Mouse (Mus musculus) heart, embryonic 14.5 days (tissue): ENCODE results near the gene Vangl2. TPM values are rescaled to one million over a fixed set of nuclear protein-coding genes. Genes with fewer than 3 reads are reported as not detected.

Experiments used
- ATAC-seq: fragments of 200-750 bp; cut with Nextera tagmentation; 2 replicates; pipeline ENCODE4 v1.8.0; 2017; ENCODE audit warnings: low read depth, moderate TSS enrichment; ENCODE audit not compliant: insufficient number of reproducible peaks, insufficient read depth, low FRiP score
- H3K27ac ChIP-seq, 2 experiments: fragments of 200-500 bp in 1 of 2; fragments of 300-500 bp in 1 of 2; sonication (generic) in 1 of 2; replicated peaks in 1 of 2; 2 replicates each; pipeline ENCODE4 v1.5.1; 2012 to 2014; ENCODE audit warnings: low read depth in 2 of 2, low read length in 2 of 2, control low read depth in 1 of 2, mild to moderate bottlenecking in 1 of 2, mixed read lengths in 1 of 2; ENCODE audit not compliant: control insufficient read depth in 1 of 2, insufficient read depth in 1 of 2
- H3K27me3 ChIP-seq: fragments of 300-500 bp; sonication (generic); 2 replicates; pipeline ENCODE4 v1.6.1; 2014; ENCODE audit warnings: mild to moderate bottlenecking, low read length, control low read depth; ENCODE audit not compliant: control insufficient read depth, insufficient read depth
- H3K36me3 ChIP-seq: fragments of 300-500 bp; sonication (generic); 2 replicates; pipeline ENCODE4 v1.6.1; 2014; ENCODE audit warnings: mild to moderate bottlenecking, control low read depth, low read length, mixed read lengths; ENCODE audit not compliant: control insufficient read depth, insufficient read depth
- H3K4me1 ChIP-seq, 2 experiments: fragments of 200-500 bp in 1 of 2; fragments of 300-500 bp in 1 of 2; sonication (generic) in 1 of 2; 2 replicates each; pipeline ENCODE4 v1.6.1; 2012 to 2014; ENCODE audit warnings: low read length in 2 of 2, control low read depth in 1 of 2, mixed read lengths in 1 of 2; ENCODE audit not compliant: control insufficient read depth in 2 of 2, insufficient read depth in 2 of 2
- H3K4me2 ChIP-seq: fragments of 300-500 bp; sonication (generic); 2 replicates; pipeline ENCODE4 v1.6.1; 2014; ENCODE audit warnings: mild to moderate bottlenecking, low read length
- H3K4me3 ChIP-seq, 2 experiments: fragments of 200-500 bp in 1 of 2; fragments of 300-500 bp in 1 of 2; sonication (generic) in 1 of 2; 2 replicates each; pipeline ENCODE4 v1.5.1; 2012 to 2014; ENCODE audit warnings: low read length in 2 of 2, mild to moderate bottlenecking in 2 of 2, control low read depth in 1 of 2, low read depth in 1 of 2, moderate library complexity in 1 of 2; ENCODE audit not compliant: control insufficient read depth in 1 of 2, insufficient read depth in 1 of 2
- H3K9ac ChIP-seq: fragments of 300-500 bp; sonication (generic); 2 replicates; pipeline ENCODE4 v1.6.1; 2014; ENCODE audit warnings: mild to moderate bottlenecking, low read length
- H3K9me3 ChIP-seq: fragments of 300-500 bp; sonication (generic); 2 replicates; pipeline ENCODE4 v1.6.1; 2016; ENCODE audit warnings: low read length, control low read depth; ENCODE audit not compliant: control insufficient read depth
- WGBS: fragments of 180-500 bp; shearing (Covaris S2); extraction: QIAGEN DNeasy Blood & Tissue Kit; methylation state at CpG from one replicate; pipeline ENCODE4 v1.1.7; 2014; 5-methylcytosine and 5-hydroxymethylcytosine counted together
- polyA plus RNA-seq: library from polyadenylated mRNA; unstranded; fragments of >200 nt; fragmentation: Nextera tagmentation; extraction: Ambion mirVana; gene quantifications from 2 replicates; pipeline ENCODE4 v1.2.1, GENCODE M21; 2014

Vangl2 gene
- polyA plus RNA-seq, 1 experiment from 2014 or later, result 9.2 TPM

GRCm38 (mm10) chr1:172027809-172028102, 488 bp downstream of the Vangl2 start:
- peak overlapping the region in 1 of 2 experiments; percentile 43; a peak in 1 of 4 replicates for H3K27ac ChIP-seq
- ATAC-seq, result no peak

GRCm38 (mm10) chr1:172027010-172027808, 1.0 kb downstream of the Vangl2 start:
- ATAC-seq, result peak; percentile 89
- Histone ChIP-seq H3K36me3 (no peaks in the 10 kb centered on the region), H3K9ac (peak overlapping the region; percentile 93), H3K4me3 (peak overlapping the region; percentile 95 to 96), H3K27ac (peak overlapping the region; percentile 80 to 84), H3K4me1 (peaks cover 16 to 25% of the 10 kb centered on the region in 2 experiments), H3K27me3 (no peaks in the 10 kb centered on the region), H3K4me2 (peak overlapping the region; percentile 69), H3K9me3 (no peaks in the 10 kb centered on the region)
- WGBS, result 1% methylated on average over 50 of the region's 54 CpGs

More at GRCm38 (mm10) chr1:172027809-172028102, 488 bp downstream of the Vangl2 start:
- Histone ChIP-seq H3K9ac (peak overlapping the region; percentile 93), H3K36me3 (no peaks in the 10 kb centered on the region), H3K4me2 (peak overlapping the region; percentile 69), H3K9me3 (no peaks in the 10 kb centered on the region), H3K4me1 (peaks cover 16 to 25% of the 10 kb centered on the region in 2 experiments), H3K4me3 (peak overlapping the region; percentile 42 to 95; a peak in 3 of 4 replicates), H3K27me3 (no peaks in the 10 kb centered on the region)
- WGBS, result 25% methylated on average over 10 of the region's 10 CpGs

GRCm38 (mm10) chr1:172026201-172026901, 1.9 kb downstream of the Vangl2 start:
- Histone ChIP-seq H3K27me3 (no peaks in the 10 kb centered on the region), H3K4me2 (peak overlapping the region; percentile 69), H3K27ac (peak overlapping the region; percentile 80 to 84), H3K36me3 (no peaks in the 10 kb centered on the region), H3K4me1 (peaks cover 16 to 25% of the 10 kb centered on the region in 2 experiments), H3K9me3 (no peaks in the 10 kb centered on the region), H3K4me3 (peak overlapping the region; percentile 95 to 96), H3K9ac (peak overlapping the region; percentile 93)
- 5% methylated on average over 23 of the region's 23 CpGs for WGBS
- ATAC-seq, result peak; percentile 45; the same call in 1 of the 2 replicates

GRCm38 (mm10) chr1:172025201-172025904, 2.9 kb downstream of the Vangl2 start:
- peaks cover 2% of the 10 kb centered on the region; the same call in 1 of the 2 replicates for H3K36me3 ChIP-seq
- peak overlapping the region in 1 of 2 experiments; percentile 95; a peak in 3 of 4 replicates for H3K4me3 ChIP-seq
- 63% methylated on average over 8 of the region's 8 CpGs for WGBS
- no peaks in the 10 kb centered on the region for H3K27me3 ChIP-seq
- peak overlapping the region; percentile 93; the same call in 1 of the 2 replicates for H3K9ac ChIP-seq
- ATAC-seq, result no peak
- peak overlapping the region; percentile 69 for H3K4me2 ChIP-seq
- peaks cover 16 to 25% of the 10 kb centered on the region in 2 experiments for H3K4me1 ChIP-seq
- no peaks in the 10 kb centered on the region for H3K9me3 ChIP-seq
- H3K27ac ChIP-seq, result no peak overlapping the region

GRCm38 (mm10) chr1:172024140-172024895, 3.9 kb downstream of the Vangl2 start:
- no peak for ATAC-seq
- Histone ChIP-seq H3K9ac (no peak overlapping the region), H3K36me3 (peaks cover 3% of the 10 kb centered on the region; the same call in 1 of the 2 replicates), H3K4me1 (peaks cover 16 to 25% of the 10 kb centered on the region in 2 experiments), H3K9me3 (no peaks in the 10 kb centered on the region), H3K27me3 (no peaks in the 10 kb centered on the region), H3K4me2 (no peak overlapping the region), H3K4me3 (no peak overlapping the region), H3K27ac (no peak overlapping the region)
- 63% methylated on average over 9 of the region's 9 CpGs for WGBS

GRCm38 (mm10) chr1:172019863-172020521, 8.3 kb downstream of the Vangl2 start:
- no peak for ATAC-seq
- no peak overlapping the region for H3K4me3 ChIP-seq
- no peak overlapping the region for H3K9ac ChIP-seq
- H3K4me1 ChIP-seq, result peaks cover 12 to 26% of the 10 kb centered on the region in 2 experiments
- H3K27me3 ChIP-seq, result no peaks in the 10 kb centered on the region
- WGBS, result 79% methylated on average over 10 of the region's 10 CpGs
- H3K4me2 ChIP-seq, result no peak overlapping the region
- H3K27ac ChIP-seq, result no peak overlapping the region
- H3K36me3 ChIP-seq, result peaks cover 3% of the 10 kb centered on the region; the same call in 1 of the 2 replicates
- H3K9me3 ChIP-seq, result no peaks in the 10 kb centered on the region
